Mouse (Mus musculus) cerebellum, postnatal 36 days (tissue): ENCODE results near the gene Adnp.
"Not testable (repeated sequence)": the region's sequence is repeated elsewhere in the genome, so short reads cannot be mapped to it uniquely, and the experiment has no call there.

Source experiments
- DNase-seq, 2 experiments: peaks; one replicate each; pipeline ENCODE4 v3.0.0; 2021 to 2022; ENCODE audit warnings: mixed read lengths in 2 of 2

The Adnp gene

GRCm38 (mm10) chr2:168205681-168206631, 956 bp downstream of the Adnp start:
- peak; percentile 31 to 44 for DNase-seq

DNA sequence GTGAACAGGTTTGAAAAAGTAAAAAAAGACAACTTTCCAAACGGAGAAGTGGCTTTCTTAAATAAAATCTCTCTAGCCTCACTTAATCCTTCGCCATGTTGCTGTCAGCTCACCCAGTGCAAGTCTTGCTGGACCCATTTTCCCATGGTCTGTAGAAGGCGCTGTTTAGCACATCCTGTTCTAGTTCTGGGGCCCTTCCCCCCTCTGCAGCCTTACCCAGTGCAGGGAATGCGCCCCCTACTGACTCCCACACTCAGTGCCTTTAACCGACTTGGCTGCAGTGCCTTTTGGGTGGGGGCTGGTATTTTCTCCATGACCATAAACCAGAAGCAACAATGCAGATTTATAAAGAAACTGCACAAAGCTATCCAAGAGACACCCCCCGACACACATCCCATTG, 1.6 kb downstream of the Adnp start:
- peak; percentile 82 to 84 for DNase-seq

GRCm38 (mm10) chr2:168204476-168204999, 2.4 kb downstream of the Adnp start:
- no peak for DNase-seq

DNA sequence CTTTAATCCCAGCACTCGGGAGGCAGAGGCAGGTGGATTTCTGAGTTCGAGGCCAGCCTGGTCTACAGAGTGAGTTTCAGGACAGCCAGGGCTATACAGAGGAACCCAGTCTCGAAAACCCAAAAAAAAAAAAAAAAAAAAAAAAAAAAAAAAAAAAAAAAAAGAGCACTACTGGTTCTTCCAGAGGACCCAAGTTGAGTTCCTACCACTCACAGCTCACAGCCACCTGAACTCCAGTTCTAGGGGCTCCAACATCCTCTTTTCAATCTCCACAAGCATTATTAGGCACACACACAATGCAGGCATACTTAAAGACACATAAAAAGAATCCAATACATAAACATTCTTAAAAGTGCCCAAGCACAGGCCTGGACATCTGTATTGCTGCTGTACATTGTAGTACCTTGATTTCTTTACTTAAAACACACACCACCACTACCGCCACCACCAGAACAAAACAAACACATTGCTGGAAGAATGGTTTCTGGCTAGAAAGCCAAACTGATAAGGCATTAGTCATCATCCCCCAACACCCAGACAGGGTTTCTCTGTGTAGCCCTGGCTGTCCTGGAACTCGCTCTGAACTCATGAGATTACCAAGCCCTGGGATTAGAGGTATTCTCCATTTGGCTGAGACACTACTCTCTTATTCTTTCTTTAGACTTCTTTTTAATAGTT, 6.8 kb downstream of the Adnp start:
- no peak for DNase-seq

DNA sequence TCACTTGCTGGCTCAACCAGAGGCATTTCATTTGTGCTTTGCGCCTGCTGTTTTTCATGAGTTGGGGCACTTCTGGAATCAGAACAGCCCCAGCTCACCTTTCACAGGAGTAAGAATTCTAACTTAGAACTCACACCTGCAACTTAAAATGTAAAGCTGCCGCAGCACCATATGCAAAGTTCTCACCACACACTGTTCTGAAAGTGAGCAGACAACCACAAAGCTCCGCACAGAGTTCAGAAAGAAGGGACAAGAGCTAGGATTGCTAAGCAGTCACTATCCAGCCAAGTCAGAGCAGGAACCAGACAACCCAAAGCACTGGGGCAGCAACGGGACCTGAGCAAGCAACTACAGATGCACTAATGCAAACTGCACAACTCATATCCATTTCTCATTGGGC, 7.4 kb downstream of the Adnp start:
- DNase-seq = no peak

DNA sequence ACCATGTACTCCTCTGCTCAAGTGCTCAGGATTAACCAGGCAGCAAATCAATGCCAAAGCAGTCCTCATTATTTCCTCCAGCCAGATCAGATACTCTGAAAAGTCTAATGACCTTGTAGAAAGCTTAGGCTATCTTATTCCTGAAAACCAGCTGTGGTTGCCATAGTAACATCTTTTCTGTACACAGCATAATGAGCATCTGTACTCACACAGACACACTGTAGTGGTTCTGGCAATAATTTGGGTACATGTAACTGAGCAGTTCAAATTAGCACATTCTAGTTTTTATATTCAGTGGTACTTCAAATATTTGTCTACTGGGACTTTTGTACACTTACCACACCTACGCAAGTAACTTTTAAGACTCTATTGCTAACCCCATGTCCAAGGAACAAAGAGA, 8.5 kb downstream of the Adnp start:
- no peak for DNase-seq

GRCm38 (mm10) chr2:168195721-168196120, 11.2 kb downstream of the Adnp start:
- DNase-seq = no peak

DNA sequence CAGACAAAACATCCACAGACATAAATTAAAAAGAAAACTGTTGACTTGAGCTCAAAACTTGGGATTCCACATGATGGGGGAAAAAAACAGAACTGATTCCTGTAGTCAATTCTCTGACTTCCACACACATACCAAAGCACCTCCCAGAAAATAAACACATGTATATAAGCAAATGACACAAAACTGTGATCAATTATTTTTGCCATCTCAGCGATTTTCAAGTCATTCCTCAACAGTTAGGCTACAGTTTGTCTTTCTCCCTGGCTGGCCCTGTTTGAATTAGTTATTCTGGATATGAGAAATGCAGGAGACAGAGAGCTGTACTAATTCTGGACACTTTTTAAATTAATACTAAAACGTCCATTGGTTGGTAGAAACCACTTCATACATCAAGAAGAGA, 13.2 kb downstream of the Adnp start:
- DNase-seq = no peak

DNA sequence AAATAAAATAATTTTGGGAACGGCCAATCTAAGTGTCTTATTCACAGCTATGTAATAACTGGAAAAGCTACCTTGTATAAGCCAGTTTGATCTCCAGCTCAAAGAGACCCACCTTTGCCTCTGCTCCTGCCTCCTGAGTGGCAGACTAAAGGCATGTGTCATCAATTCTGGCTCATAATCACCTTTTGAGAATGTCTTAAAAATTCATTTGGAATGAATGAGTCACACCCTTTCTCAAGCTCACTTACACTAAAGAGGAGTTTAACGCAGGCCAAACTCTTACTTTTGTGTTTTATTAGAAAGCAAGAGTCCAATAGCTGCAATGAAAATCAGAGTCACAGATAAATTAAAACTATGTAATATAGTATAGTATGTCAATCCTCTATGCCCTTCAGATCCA, 15.1 kb downstream of the Adnp start:
- no peak for DNase-seq

DNA sequence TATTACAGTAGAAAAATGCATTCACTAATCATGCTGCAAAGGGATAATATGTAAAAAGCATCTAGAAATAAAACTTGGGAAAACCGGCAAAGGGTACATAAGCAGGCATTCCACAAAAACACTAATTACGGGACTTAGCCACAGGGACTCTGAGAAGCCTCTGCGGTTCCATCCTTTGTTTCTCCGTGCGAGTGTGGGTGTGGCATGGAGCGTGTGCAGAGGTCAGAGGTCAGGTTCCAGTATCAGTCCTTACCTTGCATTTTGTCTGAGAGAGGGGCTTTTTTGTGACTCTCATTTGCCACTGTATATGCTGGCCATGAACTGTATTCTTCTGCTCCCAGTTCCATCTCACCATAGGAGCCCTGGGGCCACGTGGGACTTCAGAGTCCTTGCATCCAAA, 31.0 kb downstream of the Adnp start:
- DNase-seq = no peak

DNA sequence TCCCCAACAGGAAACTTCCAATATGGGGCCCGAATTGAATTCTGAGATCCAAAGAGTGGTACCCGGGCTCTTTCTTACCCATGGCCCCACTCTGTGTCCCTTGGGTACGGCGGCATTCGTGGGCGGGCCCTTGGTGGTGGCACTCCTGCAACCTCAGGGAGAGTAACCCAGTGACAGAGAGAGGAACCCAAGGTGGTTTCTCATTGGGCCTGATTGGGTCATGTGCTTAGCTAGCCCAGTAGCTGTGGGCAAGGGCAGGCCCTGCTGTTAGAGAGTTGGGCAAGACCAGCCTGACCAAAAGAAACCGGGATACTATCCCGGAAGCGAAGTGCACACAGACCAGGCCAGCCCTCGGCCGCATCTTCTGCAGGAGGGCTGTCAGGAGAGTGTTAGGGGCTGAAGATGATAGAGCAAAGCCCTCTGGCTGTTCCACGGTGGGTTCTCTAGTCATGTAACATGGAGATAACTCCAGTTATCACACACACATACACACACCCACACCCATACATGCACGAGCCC, 36.7 kb downstream of the Adnp start:
- DNase-seq = no peak

DNA sequence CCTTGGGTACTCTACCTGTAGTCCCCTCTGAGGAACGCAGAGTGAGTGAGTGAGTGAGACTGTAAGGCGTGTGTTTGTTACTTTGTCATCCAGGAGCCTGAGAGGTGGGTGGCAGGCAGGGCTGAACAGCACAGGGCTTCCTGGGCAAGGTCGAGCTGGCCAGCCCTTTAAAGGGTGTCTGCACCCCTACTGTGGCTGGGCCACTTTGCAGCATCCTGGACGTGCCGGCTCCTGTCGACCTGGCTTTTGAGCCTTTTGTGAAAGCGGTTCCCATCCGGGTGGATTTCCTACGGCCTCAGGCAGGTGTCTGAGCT, 37.2 kb downstream of the Adnp start:
- no peak for DNase-seq

GRCm38 (mm10) chr2:168168892-168169799, 37.8 kb downstream of the Adnp start:
- DNase-seq = no peak

- DNase-seq = no peak
Observed at GRCm38 (mm10) chr2:168167781-168168180, 39.1 kb downstream of the Adnp start.

GRCm38 (mm10) chr2:168166750-168167460, 40.0 kb downstream of the Adnp start:
- no peak for DNase-seq

- DNase-seq = no peak
Observed at GRCm38 (mm10) chr2:168161978-168162377, 44.9 kb downstream of the Adnp start.

GRCm38 (mm10) chr2:168161514-168161971, 45.4 kb downstream of the Adnp start:
- DNase-seq = no peak

GRCm38 (mm10) chr2:168160370-168160930, 46.5 kb downstream of the Adnp start:
- DNase-seq = no peak

DNA sequence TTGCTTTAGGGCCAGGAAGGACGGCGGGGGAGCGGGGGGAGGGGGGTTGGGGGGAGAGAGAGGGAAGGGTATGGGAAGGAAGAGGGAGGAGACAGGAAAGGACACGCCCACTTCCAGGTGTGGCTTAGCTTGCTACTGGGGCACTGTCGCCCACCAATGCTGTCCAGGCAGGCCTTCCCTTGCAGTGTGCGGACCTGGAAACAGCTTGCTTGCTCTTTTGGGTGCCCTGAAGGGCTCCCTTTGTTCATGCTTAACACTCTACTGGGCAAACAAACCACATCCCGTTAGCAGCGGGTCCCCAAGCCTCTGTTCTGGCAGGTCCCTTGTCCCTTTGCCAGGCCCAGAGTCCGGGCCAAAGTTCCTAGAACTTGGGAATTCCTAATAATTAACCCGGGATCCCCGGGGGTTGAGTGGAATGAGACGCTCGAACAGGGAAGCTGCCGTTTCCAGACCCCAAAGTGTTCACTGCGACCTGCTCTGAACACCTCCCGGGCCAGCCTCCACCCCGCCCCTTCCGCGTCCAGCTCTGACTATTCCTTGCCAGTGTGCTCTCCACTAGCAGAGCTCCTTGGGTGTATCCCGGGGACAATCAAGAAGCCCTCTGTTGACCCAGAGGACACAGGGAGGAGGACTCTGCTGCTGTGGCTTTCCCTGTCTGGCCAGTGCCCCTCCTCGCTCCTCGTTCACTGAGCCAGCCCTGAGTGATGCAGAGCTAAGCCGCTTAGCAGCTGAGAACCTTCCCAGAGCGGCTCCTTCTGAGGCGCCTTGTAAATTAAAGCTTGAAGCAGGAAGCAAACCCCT, 47.8 kb downstream of the Adnp start:
- DNase-seq = no peak

DNA sequence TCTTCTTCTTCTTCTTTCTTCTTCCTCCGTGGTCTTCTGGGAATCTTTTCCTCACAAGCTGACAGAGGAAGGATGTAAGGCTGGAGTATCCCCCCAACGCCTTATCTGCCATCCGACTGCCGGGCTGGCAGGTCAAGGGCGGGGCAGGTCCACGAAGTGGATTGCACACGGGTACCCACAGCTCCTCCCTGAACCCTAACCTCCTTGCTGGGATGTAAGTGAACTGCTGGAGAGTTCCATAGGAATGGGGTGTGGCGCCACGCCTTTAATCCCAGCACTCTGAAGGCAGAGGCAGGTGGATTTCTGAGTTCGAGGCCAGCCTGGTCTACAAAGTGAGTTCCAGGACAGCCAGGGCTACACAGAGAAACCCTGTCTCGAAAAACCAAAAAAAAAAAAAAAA, 48.9 kb downstream of the Adnp start:
- DNase-seq = not testable (repeated sequence)

DNA sequence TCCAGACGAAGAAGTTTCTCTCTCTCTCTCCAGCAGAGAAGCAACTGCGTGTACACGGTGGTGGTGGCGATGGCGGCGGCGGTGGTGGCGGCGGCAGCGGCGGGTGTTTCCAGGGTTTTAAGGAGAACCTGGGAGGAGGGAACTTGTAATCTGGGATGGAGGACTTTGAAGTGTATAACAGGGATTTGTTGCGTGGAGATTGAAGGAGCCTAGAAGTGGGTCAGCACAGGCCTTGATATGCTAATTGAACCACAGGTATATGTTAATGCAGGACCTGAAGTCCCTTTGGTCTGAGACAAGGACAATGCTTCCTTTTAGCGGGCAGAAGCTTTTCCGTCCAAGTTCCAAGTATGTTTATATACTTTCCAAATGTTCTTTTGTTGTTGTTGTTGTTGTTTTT, 50.6 kb downstream of the Adnp start:
- no peak for DNase-seq
